In genomic region chr3:98335886-98336285, GRCm38 (mm10) we compare ENCODE assay signal across 10 mouse cellular contexts. TPM values are rescaled to one million over a fixed set of nuclear protein-coding genes. Genes with fewer than 3 reads are reported as not detected.
DNase-seq lines count a peak whose midpoint lies in the region; ATAC-seq and TF ChIP-seq lines count a peak whose summit lies in the region.
"Had no signal": no experiment of that assay in that cellular context is flagged by ENCODE, and none has a peak within 500 bp of the region (broad histone marks: within the 10 kb centered on the region; RNA-seq: fewer than 3 reads in every experiment).

No protein-coding gene starts in this region.

- H3K4me3 ChIP-seq in midbrain, embryonic 10.5 days, result no peak overlapping the region
- H3K4me3 ChIP-seq in midbrain, embryonic 16.5 days (ENCODE audit: low read depth, low read length), result no peak overlapping the region
- no peak overlapping the region for H3K4me3 ChIP-seq in embryonic facial prominence, embryonic 14.5 days (ENCODE audit: low read depth, low read length)
- no peak overlapping the region for H3K4me3 ChIP-seq in liver, embryonic 14.5 days (ENCODE audit: insufficient read depth in 1 of 2, low read depth in 2 of 2, low read length in 2 of 2)

- peak overlapping the region; percentile 28; the same call in 1 of the 2 replicates for H3K27ac ChIP-seq in midbrain, embryonic 10.5 days (replicated peaks)
- H3K27ac ChIP-seq in midbrain, embryonic 16.5 days (ENCODE audit: low read length), result no peak overlapping the region
- no peak overlapping the region for H3K27ac ChIP-seq in embryonic facial prominence, embryonic 14.5 days (replicated peaks; ENCODE audit: low read depth, low read length)
- no peak overlapping the region for H3K27ac ChIP-seq in liver, embryonic 14.5 days
- H3K27ac ChIP-seq: macrophage had no signal

- no peak for TF ChIP-seq EP300 in liver, embryonic 14.5 days (IDR thresholded peaks at IDR 0.05; ENCODE audit: low read depth)

- ATAC-seq in midbrain, embryonic 16.5 days, result no peak
- no peak for ATAC-seq in embryonic facial prominence, embryonic 14.5 days (ENCODE audit: low read depth)
- no peak for ATAC-seq in liver, embryonic 14.5 days (ENCODE audit: insufficient read depth)

- peaks cover 45% of the 10 kb centered on the region for H3K36me3 ChIP-seq in midbrain, embryonic 10.5 days
- no peaks in the 10 kb centered on the region for H3K36me3 ChIP-seq in midbrain, embryonic 16.5 days (ENCODE audit: control insufficient read depth, insufficient read depth, low read length)
- H3K36me3 ChIP-seq in embryonic facial prominence, embryonic 14.5 days (ENCODE audit: control insufficient read depth, insufficient read depth, low read length), result peaks cover 37% of the 10 kb centered on the region
- H3K36me3 ChIP-seq in liver, embryonic 14.5 days (replicated peaks; ENCODE audit: control insufficient read depth, insufficient read depth, low read depth), result peaks cover 4% of the 10 kb centered on the region; the same call in 1 of the 2 replicates

- H3K9me3 ChIP-seq in midbrain, embryonic 10.5 days (replicated peaks), result no peaks in the 10 kb centered on the region
- H3K9me3 ChIP-seq in midbrain, embryonic 16.5 days (replicated peaks; ENCODE audit: control insufficient read depth, low read length, poor library complexity, severe bottlenecking), result no peaks in the 10 kb centered on the region
- no peaks in the 10 kb centered on the region for H3K9me3 ChIP-seq in embryonic facial prominence, embryonic 14.5 days (ENCODE audit: control insufficient read depth, low read length)
- no peaks in the 10 kb centered on the region for H3K9me3 ChIP-seq in liver, embryonic 14.5 days (ENCODE audit: control insufficient read depth, low read length)

- DNase-seq in midbrain, embryonic 10.5 days (ENCODE audit: low spot score), result no peak
- no peak for DNase-seq in embryonic facial prominence, embryonic 14.5 days (ENCODE audit: low spot score)
- DNase-seq in liver, embryonic 14.5 days (ENCODE audit: low read depth in 3 of 3, low spot score in 3 of 3), result no peak
- DNase-seq in thymus, postnatal 14 days, result peak; percentile 61
- no peak for DNase-seq in right cerebral cortex, postnatal 10 days (ENCODE audit: low spot score in 2 of 2)
- DNase-seq in right cerebral cortex, postnatal 4 days, result no peak
- no peak for DNase-seq in cerebellum, postnatal 4 days (ENCODE audit: low spot score in 2 of 2)
- DNase-seq: gastrocnemius, postnatal 25 days had no signal

- WGBS in midbrain, embryonic 10.5 days, result 81% methylated on average over 7 of the region's 7 CpGs
- WGBS in midbrain, embryonic 16.5 days, result 73% methylated on average over 7 of the region's 7 CpGs
- 66% methylated on average over 7 of the region's 7 CpGs for WGBS in embryonic facial prominence, embryonic 14.5 days
- WGBS in liver, embryonic 14.5 days (ENCODE audit: insufficient replicate concordance), result 22% methylated on average over 7 of the region's 7 CpGs

- H3K9ac ChIP-seq in midbrain, embryonic 16.5 days (ENCODE audit: low read depth, low read length), result no peak overlapping the region
- H3K9ac ChIP-seq in embryonic facial prominence, embryonic 14.5 days (ENCODE audit: low read depth, low read length), result no peak overlapping the region
- H3K9ac ChIP-seq in liver, embryonic 14.5 days (replicated peaks), result no peak overlapping the region

- peaks cover 47% of the 10 kb centered on the region for H3K4me1 ChIP-seq in midbrain, embryonic 10.5 days
- peaks cover 26% of the 10 kb centered on the region for H3K4me1 ChIP-seq in midbrain, embryonic 16.5 days (ENCODE audit: control insufficient read depth, insufficient read depth, low read length)
- H3K4me1 ChIP-seq in embryonic facial prominence, embryonic 14.5 days (ENCODE audit: control insufficient read depth, insufficient read depth, low read length), result peaks cover 30% of the 10 kb centered on the region
- peaks cover 5 to 35% of the 10 kb centered on the region in 2 experiments for H3K4me1 ChIP-seq in liver, embryonic 14.5 days (replicated peaks; ENCODE audit: control insufficient read depth in 2 of 2, insufficient read depth in 2 of 2, low read length in 1 of 2)

- no peak overlapping the region; the same call in 1 of the 2 replicates for H3K4me2 ChIP-seq in midbrain, embryonic 16.5 days (ENCODE audit: low read length)
- peak overlapping the region; percentile 19; the same call in 1 of the 2 replicates for H3K4me2 ChIP-seq in embryonic facial prominence, embryonic 14.5 days (ENCODE audit: low read depth, low read length)
- peak overlapping the region; percentile 86 for H3K4me2 ChIP-seq in liver, embryonic 14.5 days (ENCODE audit: low read depth)

- TF ChIP-seq CTCF in liver, embryonic 14.5 days (IDR thresholded peaks at IDR 0.05; ENCODE audit: low read depth), result no peak

- no peaks in the 10 kb centered on the region for H3K27me3 ChIP-seq in midbrain, embryonic 10.5 days (ENCODE audit: low read depth, poor library complexity, severe bottlenecking)
- no peaks in the 10 kb centered on the region for H3K27me3 ChIP-seq in midbrain, embryonic 16.5 days (ENCODE audit: control insufficient read depth, insufficient read depth, low read depth, low read length)
- H3K27me3 ChIP-seq in embryonic facial prominence, embryonic 14.5 days (replicated peaks; ENCODE audit: control insufficient read depth, insufficient read depth, low read length), result no peaks in the 10 kb centered on the region
- H3K27me3 ChIP-seq in liver, embryonic 14.5 days (ENCODE audit: control insufficient read depth, insufficient read depth, low read length), result no peaks in the 10 kb centered on the region

RNA-seq across cellular contexts. Expression of gene Phgdh, which starts 3.9 kb away (rescaled TPM):
- polyA plus RNA-seq in midbrain, embryonic 10.5 days (2016; fragmentation: Nextera tagmentation; extraction: Ambion mirVana), result 386 and 388 TPM in 2 replicates
- 105 and 137 TPM in 2 replicates for polyA plus RNA-seq in midbrain, embryonic 16.5 days (2015; fragmentation: Nextera tagmentation; extraction: Ambion mirVana)
- 190 and 218 TPM in 2 replicates for polyA plus RNA-seq in embryonic facial prominence, embryonic 14.5 days (2014; fragmentation: Nextera tagmentation; extraction: Ambion mirVana)
- 114 and 121 TPM in 2 replicates for polyA plus RNA-seq in liver, embryonic 14.5 days (2012; rRNA removed)
- polyA plus RNA-seq in liver, embryonic 14.5 days (2014; fragmentation: Nextera tagmentation; extraction: Ambion mirVana), result 207 and 218 TPM in 2 replicates

RNA-seq across cellular contexts. Expression of gene Zfp697, which starts 46.4 kb away (rescaled TPM):
- 6.8 and 8.3 TPM in 2 replicates for polyA plus RNA-seq in midbrain, embryonic 10.5 days (2016; fragmentation: Nextera tagmentation; extraction: Ambion mirVana)
- 17.7 and 18.2 TPM in 2 replicates for polyA plus RNA-seq in midbrain, embryonic 16.5 days (2015; fragmentation: Nextera tagmentation; extraction: Ambion mirVana)
- 4.8 and 6.2 TPM in 2 replicates for polyA plus RNA-seq in embryonic facial prominence, embryonic 14.5 days (2014; fragmentation: Nextera tagmentation; extraction: Ambion mirVana)
- 1.4 and 1.7 TPM in 2 replicates for polyA plus RNA-seq in liver, embryonic 14.5 days (2012; rRNA removed)
- 1.6 and 2.4 TPM in 2 replicates for polyA plus RNA-seq in liver, embryonic 14.5 days (2014; fragmentation: Nextera tagmentation; extraction: Ambion mirVana)

RNA-seq across cellular contexts. Expression of gene Hmgcs2, which starts 55.7 kb away (rescaled TPM):
- polyA plus RNA-seq in midbrain, embryonic 10.5 days (2016; fragmentation: Nextera tagmentation; extraction: Ambion mirVana), result 1.7 and 3.8 TPM in 2 replicates
- 16.8 and 18.4 TPM in 2 replicates for polyA plus RNA-seq in midbrain, embryonic 16.5 days (2015; fragmentation: Nextera tagmentation; extraction: Ambion mirVana)
- 7.2 and 8.2 TPM in 2 replicates for polyA plus RNA-seq in embryonic facial prominence, embryonic 14.5 days (2014; fragmentation: Nextera tagmentation; extraction: Ambion mirVana)
- 30.7 and 32.1 TPM in 2 replicates for polyA plus RNA-seq in liver, embryonic 14.5 days (2012; rRNA removed)
- polyA plus RNA-seq in liver, embryonic 14.5 days (2014; fragmentation: Nextera tagmentation; extraction: Ambion mirVana), result 81.2 and 85.7 TPM in 2 replicates
- polyA plus RNA-seq: macrophage had no signal
